Mouse (Mus musculus): ENCODE results near the gene Sap25.
"Not testable (repeated sequence)": the region's sequence is repeated elsewhere in the genome, so short reads cannot be mapped to it uniquely, and the experiment has no call there.

The Sap25 gene

GRCm38 (mm10) chr5:137641054-137641453 is at the start of gene Sap25:
Gene Sap25, plus strand, starts transcription at chr5:137641334.
- no peak for DNase-seq (ENCODE audit: low read depth, low spot score)

GRCm38 (mm10) chr5:137595921-137596320 is 45.2 kb upstream of the Sap25 start:
- no peak for DNase-seq (ENCODE audit: low read depth, low spot score)

- no peak for DNase-seq (ENCODE audit: low read depth, low spot score)
Measured at GRCm38 (mm10) chr5:137596601-137597261, 44.4 kb upstream of the Sap25 start.

- DNase-seq (ENCODE audit: low read depth, low spot score) = no peak
Measured at GRCm38 (mm10) chr5:137597625-137598024, 43.5 kb upstream of the Sap25 start.

GRCm38 (mm10) chr5:137598100-137598826 is 42.9 kb upstream of the Sap25 start:
- no peak for DNase-seq (ENCODE audit: low read depth, low spot score)

GRCm38 (mm10) chr5:137599600-137599999 is 41.5 kb upstream of the Sap25 start:
- no peak for DNase-seq (ENCODE audit: low read depth, low spot score)

- no peak for DNase-seq (ENCODE audit: low read depth, low spot score)
Measured at GRCm38 (mm10) chr5:137600281-137600618, 40.9 kb upstream of the Sap25 start.

GRCm38 (mm10) chr5:137600619-137601364 is 40.3 kb upstream of the Sap25 start, which contains the start of gene Mospd3:
Gene Mospd3, minus strand, starts transcription at chr5:137601058.
- DNase-seq (ENCODE audit: low read depth, low spot score) = peak; percentile 93

- DNase-seq (ENCODE audit: low read depth, low spot score) = no peak
Measured at GRCm38 (mm10) chr5:137601365-137601729, 39.8 kb upstream of the Sap25 start.

- no peak for DNase-seq (ENCODE audit: low read depth, low spot score)
Measured at GRCm38 (mm10) chr5:137607860-137608653, 33.1 kb upstream of the Sap25 start.

GRCm38 (mm10) chr5:137608654-137609190 is 32.4 kb upstream of the Sap25 start:
- DNase-seq (ENCODE audit: low read depth, low spot score) = no peak

GRCm38 (mm10) chr5:137609292-137609691 is 31.8 kb upstream of the Sap25 start:
- no peak for DNase-seq (ENCODE audit: low read depth, low spot score)

GRCm38 (mm10) chr5:137610056-137610455 is 31.1 kb upstream of the Sap25 start:
- no peak for DNase-seq (ENCODE audit: low read depth, low spot score)

GRCm38 (mm10) chr5:137610548-137611244 is 30.4 kb upstream of the Sap25 start:
- DNase-seq (ENCODE audit: low read depth, low spot score) = peak; percentile 86

GRCm38 (mm10) chr5:137611245-137611602 is 29.9 kb upstream of the Sap25 start:
- peak; percentile 56 for DNase-seq (ENCODE audit: low read depth, low spot score)

GRCm38 (mm10) chr5:137613076-137613475 is 28.1 kb upstream of the Sap25 start:
- no peak for DNase-seq (ENCODE audit: low read depth, low spot score)

GRCm38 (mm10) chr5:137613550-137613949 is 27.6 kb upstream of the Sap25 start, which contains the start of gene Pcolce:
Gene Pcolce, minus strand, starts transcription at chr5:137613784.
- no peak for DNase-seq (ENCODE audit: low read depth, low spot score)

- not testable (repeated sequence) for DNase-seq (ENCODE audit: low read depth, low spot score)
Measured at GRCm38 (mm10) chr5:137614921-137615320, 26.2 kb upstream of the Sap25 start.

- no peak for DNase-seq (ENCODE audit: low read depth, low spot score)
Measured at GRCm38 (mm10) chr5:137615347-137615746, 25.8 kb upstream of the Sap25 start.

- no peak for DNase-seq (ENCODE audit: low read depth, low spot score)
Measured at GRCm38 (mm10) chr5:137623937-137624530, 17.1 kb upstream of the Sap25 start.

Data from embryo, embryonic 11.5 days (tissue).